ENCODE assay signal across 14 mouse cellular contexts in genomic region chr6:115463338-115463737, GRCm38 (mm10).
DNase-seq lines count a peak whose midpoint lies in the region; ATAC-seq and TF ChIP-seq lines count a peak whose summit lies in the region.
"Had no signal": no experiment of that assay in that cellular context is flagged by ENCODE, and none has a peak within 500 bp of the region (broad histone marks: within the 10 kb centered on the region; RNA-seq: fewer than 3 reads in every experiment).

No protein-coding gene starts in this region.

- no peaks in the 10 kb centered on the region for H3K27me3 ChIP-seq in heart, embryonic 16.5 days (ENCODE audit: control insufficient read depth, insufficient read depth, low read length)
- no peaks in the 10 kb centered on the region for H3K27me3 ChIP-seq in liver, postnatal 0 days (ENCODE audit: insufficient read depth, low read length)
- H3K27me3 ChIP-seq in intestine, embryonic 14.5 days (replicated peaks; ENCODE audit: control insufficient read depth, insufficient read depth, low read length) = no peaks in the 10 kb centered on the region
- no peaks in the 10 kb centered on the region for H3K27me3 ChIP-seq in myocyte (ENCODE audit: control insufficient read depth, insufficient read depth, insufficient read length)
- H3K27me3 ChIP-seq in hindbrain, postnatal 0 days (ENCODE audit: insufficient read depth, low read length) = no peaks in the 10 kb centered on the region

- ATAC-seq in heart, embryonic 16.5 days (replicated peaks; ENCODE audit: extremely low read depth, insufficient read depth, low FRiP score) = no peak
- no peak for ATAC-seq in liver, postnatal 0 days
- ATAC-seq in intestine, embryonic 14.5 days (replicated peaks; ENCODE audit: low FRiP score, low TSS enrichment, low read depth) = no peak; the same call in 1 of the 2 replicates
- ATAC-seq in hindbrain, postnatal 0 days = no peak
- ATAC-seq: forebrain, postnatal 0 days; midbrain, embryonic 16.5 days had no signal

- H3K4me3 ChIP-seq in heart, embryonic 16.5 days (ENCODE audit: low read length) = no peak overlapping the region
- H3K4me3 ChIP-seq in liver, postnatal 0 days (ENCODE audit: low read depth, low read length) = no peak overlapping the region
- no peak overlapping the region for H3K4me3 ChIP-seq in intestine, embryonic 14.5 days (ENCODE audit: low read depth, low read length)
- no peak overlapping the region for H3K4me3 ChIP-seq in myocyte
- no peak overlapping the region for H3K4me3 ChIP-seq in hindbrain, postnatal 0 days (ENCODE audit: low read length)
- H3K4me3 ChIP-seq: hindbrain, embryonic 10.5 days; limb, embryonic 10.5 days had no signal

- no peak overlapping the region for H3K9ac ChIP-seq in heart, embryonic 16.5 days (ENCODE audit: low read length)
- H3K9ac ChIP-seq in liver, postnatal 0 days (replicated peaks) = no peak overlapping the region
- H3K9ac ChIP-seq in intestine, embryonic 14.5 days (ENCODE audit: low read length) = no peak overlapping the region
- no peak overlapping the region for H3K9ac ChIP-seq in hindbrain, postnatal 0 days (replicated peaks; ENCODE audit: low read length)
- H3K9ac ChIP-seq: forebrain, postnatal 0 days; liver, embryonic 14.5 days had no signal

- no peak overlapping the region for H3ac ChIP-seq in myocyte (ENCODE audit: control insufficient read depth, insufficient read length)

- peaks cover 3% of the 10 kb centered on the region; the same call in 1 of the 2 replicates for H3K9me3 ChIP-seq in heart, embryonic 16.5 days (replicated peaks; ENCODE audit: control insufficient read depth, low read length)
- H3K9me3 ChIP-seq in liver, postnatal 0 days (ENCODE audit: low read length) = no peaks in the 10 kb centered on the region
- H3K9me3 ChIP-seq in intestine, embryonic 14.5 days (ENCODE audit: control insufficient read depth, low read length) = no peaks in the 10 kb centered on the region
- no peaks in the 10 kb centered on the region for H3K9me3 ChIP-seq in hindbrain, postnatal 0 days (ENCODE audit: low read length)
- H3K9me3 ChIP-seq: hindbrain, embryonic 10.5 days; limb, embryonic 10.5 days had no signal

- no peak for TF ChIP-seq POLR2A in myocyte (IDR thresholded peaks at IDR 0.05; ENCODE audit: insufficient read length, low read depth)

- no peaks in the 10 kb centered on the region for H3K79me2 ChIP-seq in myocyte (ENCODE audit: control insufficient read depth, insufficient read depth)

- no peak for TF ChIP-seq EP300 in liver, postnatal 0 days (IDR thresholded peaks at IDR 0.05; ENCODE audit: low read depth)

- H3K4me1 ChIP-seq in heart, embryonic 16.5 days (ENCODE audit: control insufficient read depth, insufficient read depth, low read length) = peaks cover 3% of the 10 kb centered on the region; the same call in 1 of the 2 replicates
- H3K4me1 ChIP-seq in liver, postnatal 0 days (ENCODE audit: insufficient read depth) = peaks cover 9% of the 10 kb centered on the region; the same call in 1 of the 2 replicates
- peaks cover 8% of the 10 kb centered on the region for H3K4me1 ChIP-seq in intestine, embryonic 14.5 days (replicated peaks; ENCODE audit: control insufficient read depth, insufficient read depth, low read length)
- H3K4me1 ChIP-seq in hindbrain, postnatal 0 days (ENCODE audit: insufficient read depth, low read length) = no peaks in the 10 kb centered on the region
- H3K4me1 ChIP-seq: hindbrain, embryonic 10.5 days; limb, embryonic 10.5 days had no signal

- H3K27ac ChIP-seq in heart, embryonic 16.5 days (ENCODE audit: low read length) = 0 out of 2 replicates have a peak overlapping the region, but pooled peaks have one; percentile 29
- H3K27ac ChIP-seq in liver, postnatal 0 days (ENCODE audit: low read depth) = no peak overlapping the region
- H3K27ac ChIP-seq in intestine, embryonic 14.5 days (ENCODE audit: low read depth) = peak overlapping the region; percentile 19; the same call in 1 of the 2 replicates
- H3K27ac ChIP-seq in hindbrain, postnatal 0 days = no peak overlapping the region
- H3K27ac ChIP-seq: hindbrain, embryonic 10.5 days; limb, embryonic 10.5 days; liver, embryonic 14.5 days had no signal

- WGBS in heart, embryonic 16.5 days = 67% methylated on average over 2 of the region's 2 CpGs
- 65% methylated on average over 2 of the region's 2 CpGs for WGBS in liver, postnatal 0 days (ENCODE audit: insufficient replicate concordance)
- 36% methylated on average over 2 of the region's 2 CpGs for WGBS in intestine, embryonic 14.5 days
- WGBS in hindbrain, postnatal 0 days = 85% methylated on average over 2 of the region's 2 CpGs

- H3K4me2 ChIP-seq in heart, embryonic 16.5 days (ENCODE audit: low read depth, low read length) = 0 out of 2 replicates have a peak overlapping the region, but pooled peaks have one; percentile 2
- peak overlapping the region; percentile 6; the same call in 1 of the 2 replicates for H3K4me2 ChIP-seq in liver, postnatal 0 days (ENCODE audit: low read depth, low read length)
- no peak overlapping the region for H3K4me2 ChIP-seq in intestine, embryonic 14.5 days (ENCODE audit: low read length)
- H3K4me2 ChIP-seq in myocyte (ENCODE audit: low read depth) = peak overlapping the region; percentile 73
- H3K4me2 ChIP-seq in hindbrain, postnatal 0 days (ENCODE audit: low read depth, low read length) = no peak overlapping the region

- no peak for TF ChIP-seq CTCF in liver, postnatal 0 days (IDR thresholded peaks at IDR 0.05; ENCODE audit: low read depth)
- TF ChIP-seq CTCF in hindbrain, postnatal 0 days (IDR thresholded peaks at IDR 0.05; ENCODE audit: low read depth) = no peak

- H3K36me3 ChIP-seq in heart, embryonic 16.5 days (ENCODE audit: control insufficient read depth, insufficient read depth) = no peaks in the 10 kb centered on the region
- H3K36me3 ChIP-seq in liver, postnatal 0 days (replicated peaks; ENCODE audit: insufficient read depth, low read length) = no peaks in the 10 kb centered on the region
- H3K36me3 ChIP-seq in intestine, embryonic 14.5 days (ENCODE audit: control insufficient read depth, insufficient read depth, low read length) = no peaks in the 10 kb centered on the region
- no peaks in the 10 kb centered on the region for H3K36me3 ChIP-seq in myocyte (ENCODE audit: control insufficient read depth, insufficient read depth)
- no peaks in the 10 kb centered on the region for H3K36me3 ChIP-seq in hindbrain, postnatal 0 days (ENCODE audit: insufficient read depth, low read length)
- H3K36me3 ChIP-seq: hindbrain, embryonic 10.5 days; limb, embryonic 10.5 days had no signal

- no peak for DNase-seq in heart, adult 11 months
- no peak for DNase-seq in liver, postnatal 0 days
- no peak for DNase-seq in liver
- DNase-seq in intestine, embryonic 14.5 days (ENCODE audit: low spot score) = peak; percentile 45
- no peak for DNase-seq in hindbrain, postnatal 0 days (ENCODE audit: low spot score)
- DNase-seq in layer of hippocampus, adult 8-10 months (ENCODE audit: low spot score in 2 of 2) = no peak
- DNase-seq: forebrain, postnatal 0 days; thymus, postnatal 36 days had no signal

TF ChIP-seq in myocyte, 11 proteins besides CTCF, POLR2A, EP300 and RAD21:
- no peak for TF ChIP-seq MAX (IDR thresholded peaks at IDR 0.05; ENCODE audit: low read depth)
- no peak for TF ChIP-seq REST (IDR thresholded peaks at IDR 0.05; ENCODE audit: insufficient read depth, insufficient read length)
- TF ChIP-seq TCF12 (IDR thresholded peaks at IDR 0.05; ENCODE audit: insufficient read depth, poor library complexity, severe bottlenecking) = no peak
- TF ChIP-seq CEBPB (IDR thresholded peaks at IDR 0.05; ENCODE audit: insufficient read depth, poor library complexity, severe bottlenecking) = no peak
- TF ChIP-seq MYOG (IDR thresholded peaks at IDR 0.05; ENCODE audit: control insufficient read depth in 1 of 3, insufficient read depth in 1 of 3, insufficient read length in 2 of 3, low read depth in 2 of 3) = no peak
- TF ChIP-seq TCF3 (IDR thresholded peaks at IDR 0.05; ENCODE audit: insufficient read length, low read depth) = no peak
- no peak for TF ChIP-seq MYOD1 (IDR thresholded peaks at IDR 0.05; ENCODE audit: control insufficient read depth in 1 of 3, insufficient read length in 2 of 3, low read depth in 2 of 3)
- no peak for TF ChIP-seq USF1 (IDR thresholded peaks at IDR 0.05; ENCODE audit: low read depth)
- TF ChIP-seq SRF (IDR thresholded peaks at IDR 0.05; ENCODE audit: control insufficient read depth, insufficient read length, low read depth) = no peak
- TF ChIP-seq E2F4 (IDR thresholded peaks at IDR 0.05; ENCODE audit: insufficient read depth) = no peak
- no peak for TF ChIP-seq POLR2AphosphoS2 (IDR thresholded peaks at IDR 0.05; ENCODE audit: insufficient read length, low read depth)

Comparison
In these comparisons a context has a peak if more than half of its experiments do, and no peak if none do; other contexts are left out.
1. H3K27ac ChIP-seq: peak in heart, embryonic 16.5 days (single experiment) and intestine, embryonic 14.5 days (single experiment); none in liver, postnatal 0 days (single experiment) and hindbrain, postnatal 0 days (single experiment).
2. H3K4me2 ChIP-seq: peak in heart, embryonic 16.5 days (single experiment), liver, postnatal 0 days (single experiment) and myocyte (single experiment); none in intestine, embryonic 14.5 days (single experiment) and hindbrain, postnatal 0 days (single experiment).